Mouse (Mus musculus) WW6 (cell line): ENCODE data around the gene Kndc1.

Experiments used
- DNase-seq: peaks from one replicate; pipeline ENCODE4 v3.0.0-alpha.2; 2013; ENCODE audit warnings: low read depth, low spot score

The Kndc1 gene

GRCm38 (mm10) chr7:139894655-139895557 lies at the start of gene Kndc1:
TSS of gene Kndc1 (plus strand) at chr7:139894696.
- DNase-seq, result no peak

GRCm38 (mm10) chr7:139845101-139845500 lies 49.4 kb upstream of the Kndc1 start:
- no peak for DNase-seq

GRCm38 (mm10) chr7:139850152-139850551 lies 44.3 kb upstream of the Kndc1 start:
- DNase-seq, result no peak

- no peak for DNase-seq
These were observed 43.8 kb upstream of the Kndc1 start for GRCm38 (mm10) chr7:139850677-139851076.

- DNase-seq, result no peak
These were observed 43.4 kb upstream of the Kndc1 start for GRCm38 (mm10) chr7:139851098-139851497.

GRCm38 (mm10) chr7:139855261-139855660 lies 39.2 kb upstream of the Kndc1 start:
- DNase-seq, result no peak

- peak; percentile 24 for DNase-seq
These were observed 33.1 kb upstream of the Kndc1 start for GRCm38 (mm10) chr7:139861411-139861810.

GRCm38 (mm10) chr7:139863076-139863475 lies 31.4 kb upstream of the Kndc1 start:
- no peak for DNase-seq

- no peak for DNase-seq
These were observed 30.2 kb upstream of the Kndc1 start for GRCm38 (mm10) chr7:139864253-139864652.

GRCm38 (mm10) chr7:139864871-139865270 lies 29.6 kb upstream of the Kndc1 start:
- no peak for DNase-seq

GRCm38 (mm10) chr7:139871014-139871413 lies 23.5 kb upstream of the Kndc1 start:
- DNase-seq, result no peak

GRCm38 (mm10) chr7:139877167-139877792 lies 17.2 kb upstream of the Kndc1 start:
- DNase-seq, result no peak

GRCm38 (mm10) chr7:139878122-139878521 lies 16.4 kb upstream of the Kndc1 start:
- no peak for DNase-seq

- DNase-seq, result no peak
These were observed 15.9 kb upstream of the Kndc1 start for GRCm38 (mm10) chr7:139878621-139879020.

- no peak for DNase-seq
These were observed 11.0 kb upstream of the Kndc1 start for GRCm38 (mm10) chr7:139883545-139883944.

- no peak for DNase-seq
These were observed 2.7 kb upstream of the Kndc1 start for GRCm38 (mm10) chr7:139891779-139892178.

GRCm38 (mm10) chr7:139896271-139896670 lies 1.8 kb downstream of the Kndc1 start:
- DNase-seq, result no peak

- no peak for DNase-seq
These were observed 2.3 kb downstream of the Kndc1 start for GRCm38 (mm10) chr7:139896796-139897195.

- no peak for DNase-seq
These were observed 4.1 kb downstream of the Kndc1 start for GRCm38 (mm10) chr7:139898606-139899005.

GRCm38 (mm10) chr7:139899505-139899904 lies 5.0 kb downstream of the Kndc1 start:
- no peak for DNase-seq

GRCm38 (mm10) chr7:139900456-139900855 lies 6.0 kb downstream of the Kndc1 start:
- no peak for DNase-seq

GRCm38 (mm10) chr7:139900896-139901295 lies 6.4 kb downstream of the Kndc1 start:
- no peak for DNase-seq

GRCm38 (mm10) chr7:139901981-139902380 lies 7.5 kb downstream of the Kndc1 start:
- DNase-seq, result no peak
